Mouse (Mus musculus): Measurements from ENCODE around the gene Gbgt1.

Gbgt1 gene

DNA sequence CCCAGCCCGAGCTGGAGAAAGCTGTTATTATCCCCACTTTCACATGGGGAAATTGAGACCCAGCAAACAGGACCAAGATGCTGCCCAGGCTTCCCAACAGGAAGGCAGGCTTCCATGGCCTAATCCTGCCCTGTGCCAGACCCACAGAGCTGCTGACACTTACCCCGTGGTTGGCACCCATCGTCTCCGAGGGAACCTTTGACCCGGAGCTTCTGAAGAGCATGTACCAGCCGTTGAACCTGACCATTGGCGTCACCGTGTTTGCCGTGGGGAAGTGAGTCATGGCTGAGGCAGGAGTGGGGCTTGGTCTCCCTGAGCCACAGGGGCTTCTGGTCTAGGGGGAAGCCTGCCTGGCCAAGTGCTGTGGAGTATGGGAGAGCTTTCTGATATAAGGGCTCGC, 6.3 kb downstream of the Gbgt1 start:
- no peak for DNase-seq (ENCODE audit: low read depth)

GRCm38 (mm10) chr2:28504676-28505075, 8.0 kb downstream of the Gbgt1 start:
- no peak for DNase-seq (ENCODE audit: low read depth)

DNA sequence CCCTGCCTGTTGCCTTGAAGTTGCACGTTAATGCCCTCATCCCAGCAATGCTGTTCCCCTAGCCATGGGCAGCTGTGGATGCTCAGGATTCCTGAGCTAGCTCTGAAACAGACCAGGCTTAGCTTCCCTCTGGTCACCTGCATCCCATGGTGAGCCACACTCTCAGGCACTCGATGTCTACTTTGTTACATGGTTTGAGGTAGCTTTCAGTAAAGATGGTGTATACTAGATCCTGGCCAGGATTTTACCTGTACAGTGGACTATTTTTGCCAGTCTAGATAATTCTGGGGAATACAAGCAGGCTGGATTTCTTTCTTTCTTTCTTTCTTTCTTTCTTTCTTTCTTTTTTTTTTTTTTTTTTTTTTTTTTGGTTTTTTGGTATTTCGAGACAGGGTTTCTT, 9.1 kb downstream of the Gbgt1 start, which contains the start of gene Gm10134:
Gene Gm10134, plus strand, starts transcription at position 301 of the 400 bp plus-strand sequence.
- no peak for DNase-seq (ENCODE audit: low read depth)

DNA sequence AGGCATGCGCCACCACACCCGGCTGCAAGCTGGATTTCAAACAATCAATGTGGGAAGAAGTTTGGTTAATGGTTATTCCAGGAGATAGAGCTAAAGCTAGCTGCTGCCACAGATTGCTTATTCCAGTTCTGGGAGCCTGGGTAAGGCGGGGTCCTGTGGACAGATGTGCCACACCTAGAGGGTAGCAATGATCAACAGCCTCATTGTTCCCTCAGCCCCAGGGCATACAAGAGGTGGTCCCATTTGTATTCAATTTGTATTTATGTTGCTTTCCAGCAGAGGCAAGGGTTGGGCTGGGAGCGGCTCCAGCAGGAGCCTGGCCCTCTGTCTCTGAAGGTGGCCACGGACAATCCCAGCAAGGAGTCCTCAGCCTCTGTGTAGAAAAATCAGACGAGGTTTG, 9.6 kb downstream of the Gbgt1 start:
- DNase-seq (ENCODE audit: low read depth) = no peak

DNA sequence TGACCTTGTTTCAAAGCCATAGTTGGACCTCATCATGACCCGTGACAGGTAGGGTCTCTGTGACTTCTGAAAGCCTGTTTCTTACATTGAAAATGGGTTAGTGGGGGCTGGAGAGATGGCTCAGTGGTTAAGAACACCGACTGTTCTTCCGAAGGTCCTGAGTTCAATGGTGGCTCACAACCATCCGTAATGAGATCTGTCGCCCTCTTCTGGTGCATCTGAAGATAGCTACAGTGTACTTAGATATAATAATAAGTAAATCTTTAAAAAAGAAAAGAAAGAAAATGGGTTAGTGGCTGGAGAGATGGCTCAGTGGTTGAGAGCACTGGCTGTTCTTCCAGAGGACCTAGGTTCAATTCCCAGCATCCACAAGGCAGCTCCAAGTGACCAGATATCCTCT, 14.9 kb downstream of the Gbgt1 start:
- peak; percentile 60 for DNase-seq (ENCODE audit: low read depth)

DNA sequence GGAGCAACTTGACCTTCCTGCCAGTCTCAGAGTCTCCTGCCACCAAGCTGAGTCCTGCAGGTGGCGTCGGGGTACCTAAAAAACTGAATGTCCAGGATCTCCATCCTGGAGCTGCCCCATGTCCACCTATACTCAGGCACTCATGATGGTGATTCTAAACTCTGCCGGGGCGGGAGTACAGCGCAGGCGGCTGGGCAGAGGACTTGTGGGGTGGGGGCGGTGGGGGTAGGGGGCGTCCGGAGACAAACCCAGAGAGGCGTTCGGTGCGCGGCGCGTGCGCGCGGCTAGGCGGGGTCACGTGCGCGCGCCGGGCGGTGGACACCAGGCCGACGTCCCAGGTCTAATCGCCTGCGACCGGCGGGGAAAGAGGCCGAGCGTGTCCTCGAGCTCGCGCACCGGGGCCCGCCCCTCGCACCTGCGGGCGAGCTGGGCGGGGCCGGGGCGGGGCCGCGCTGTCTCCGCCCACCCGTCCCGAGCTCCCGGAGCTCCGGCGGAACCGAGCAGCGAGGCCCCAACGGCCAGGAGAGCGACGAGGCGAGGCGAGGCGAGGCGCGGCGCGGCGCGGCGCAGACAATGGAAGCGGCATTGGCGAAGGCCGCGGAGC, 16.2 kb downstream of the Gbgt1 start, which contains the start of gene Ralgds:
Gene Ralgds, plus strand, starts transcription at position 328 of the 604 bp plus-strand sequence.
- DNase-seq (ENCODE audit: low read depth) = peak; percentile 83

DNA sequence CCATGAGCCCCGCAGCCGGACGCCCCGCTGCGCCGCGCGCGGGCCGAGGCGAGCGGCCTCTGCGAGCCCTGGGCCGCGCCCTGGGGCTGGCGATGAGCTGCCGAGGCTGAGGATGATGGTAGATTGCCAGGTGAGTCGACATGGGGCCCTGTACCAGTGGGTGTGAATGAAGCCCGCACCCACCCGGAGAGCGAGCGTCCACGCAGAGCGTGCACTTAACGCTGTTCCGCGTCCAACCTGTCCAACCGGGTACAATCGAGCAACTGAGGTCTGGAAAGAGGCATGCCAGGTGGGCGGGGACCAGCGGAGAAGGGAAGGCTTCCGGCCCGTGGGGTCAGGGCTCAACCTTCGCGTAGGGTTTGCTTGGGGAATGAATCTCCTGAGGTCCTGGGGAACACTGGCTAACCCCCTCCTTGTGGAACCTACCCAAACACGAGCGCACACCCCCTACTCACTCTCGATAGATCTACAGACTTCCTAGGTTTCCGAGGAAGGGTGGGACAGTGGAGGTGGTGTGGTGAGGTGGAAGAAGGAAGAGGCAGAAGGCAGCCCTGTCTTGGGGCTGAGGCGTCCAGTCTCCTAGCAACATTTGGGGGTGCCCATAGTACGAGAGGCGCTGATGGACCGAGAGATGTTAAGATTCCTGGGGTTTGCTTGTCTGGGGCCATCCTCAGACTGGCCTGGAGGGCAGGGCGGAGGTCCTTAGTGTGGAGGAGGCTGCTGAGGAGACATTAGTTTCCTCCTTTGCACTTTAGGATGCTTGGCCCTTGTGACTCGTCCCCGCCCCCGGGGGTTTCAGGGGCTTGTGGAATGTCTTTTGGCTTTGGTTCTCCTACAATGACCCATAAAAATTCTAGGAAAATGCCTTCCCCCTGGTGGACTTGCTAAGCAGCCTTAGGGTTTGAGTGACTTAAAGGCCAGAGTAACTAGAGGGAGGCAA, 17.0 kb downstream of the Gbgt1 start:
- DNase-seq (ENCODE audit: low read depth) = peak; percentile 77

GRCm38 (mm10) chr2:28514489-28514888, 17.8 kb downstream of the Gbgt1 start:
- peak; percentile 99 for DNase-seq (ENCODE audit: low read depth)

GRCm38 (mm10) chr2:28517206-28517909, 20.7 kb downstream of the Gbgt1 start:
- peak; percentile 98 for DNase-seq (ENCODE audit: low read depth)

GRCm38 (mm10) chr2:28518231-28518630, 21.5 kb downstream of the Gbgt1 start:
- DNase-seq (ENCODE audit: low read depth) = peak; percentile 95

- no peak for DNase-seq (ENCODE audit: low read depth)
These were observed 23.9 kb downstream of the Gbgt1 start for GRCm38 (mm10) chr2:28520581-28520980.

DNA sequence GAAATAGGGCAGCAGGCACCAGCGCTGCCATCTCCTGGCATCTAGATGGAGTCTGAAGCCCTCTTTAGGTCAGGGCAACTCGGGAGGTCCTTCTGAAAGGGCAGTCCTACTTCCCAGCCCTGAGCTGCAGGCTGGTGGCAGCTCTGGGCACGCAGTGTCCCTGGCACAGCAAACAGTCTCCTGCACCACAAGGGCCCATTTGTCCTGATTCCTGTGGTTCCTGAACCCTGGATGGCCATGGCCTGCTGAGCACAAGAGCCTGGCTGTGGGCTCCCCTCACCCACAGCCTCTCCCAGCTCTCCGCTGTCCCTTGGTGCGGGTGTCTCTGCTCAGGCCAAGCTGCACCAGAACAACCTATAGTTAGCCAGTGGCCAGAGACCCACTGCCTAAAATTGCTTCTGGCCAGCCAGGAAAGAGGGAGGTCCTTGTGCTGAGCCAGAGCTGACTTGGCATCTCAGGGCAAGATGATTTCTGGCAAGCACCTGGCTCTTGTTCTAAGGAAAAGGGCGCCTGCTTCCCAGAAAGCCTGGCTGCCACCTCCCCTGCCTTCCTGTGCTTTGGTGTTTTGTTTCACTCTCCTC, 25.0 kb downstream of the Gbgt1 start:
- no peak for DNase-seq (ENCODE audit: low read depth)

- DNase-seq (ENCODE audit: low read depth) = peak; percentile 36
These were observed 25.5 kb downstream of the Gbgt1 start for GRCm38 (mm10) chr2:28522166-28522565.

DNA sequence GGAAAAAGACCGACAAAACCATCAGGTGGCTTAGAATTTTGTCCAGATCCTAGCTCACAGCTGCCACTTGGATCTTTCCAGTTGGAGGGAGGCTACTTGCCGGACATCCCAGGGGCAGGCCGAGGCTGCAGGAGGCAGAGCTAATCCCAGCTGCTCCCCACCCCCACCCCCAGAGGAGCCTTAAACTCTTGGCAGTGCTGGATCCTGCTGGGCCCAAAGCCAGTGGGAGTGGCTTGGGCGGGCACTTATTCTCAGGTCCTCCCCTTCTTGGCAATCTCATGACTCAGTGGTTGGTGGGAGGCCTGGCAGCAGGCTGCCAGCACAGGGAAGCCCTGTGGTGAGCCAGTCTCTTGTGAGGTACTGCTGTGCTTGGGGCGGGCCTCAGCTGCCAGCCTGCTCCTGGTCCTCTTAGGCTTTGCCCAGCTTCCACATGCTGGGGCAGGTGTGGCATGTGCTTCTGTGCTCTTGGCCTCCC, 27.0 kb downstream of the Gbgt1 start:
- peak; percentile 87 for DNase-seq (ENCODE audit: low read depth)

DNA sequence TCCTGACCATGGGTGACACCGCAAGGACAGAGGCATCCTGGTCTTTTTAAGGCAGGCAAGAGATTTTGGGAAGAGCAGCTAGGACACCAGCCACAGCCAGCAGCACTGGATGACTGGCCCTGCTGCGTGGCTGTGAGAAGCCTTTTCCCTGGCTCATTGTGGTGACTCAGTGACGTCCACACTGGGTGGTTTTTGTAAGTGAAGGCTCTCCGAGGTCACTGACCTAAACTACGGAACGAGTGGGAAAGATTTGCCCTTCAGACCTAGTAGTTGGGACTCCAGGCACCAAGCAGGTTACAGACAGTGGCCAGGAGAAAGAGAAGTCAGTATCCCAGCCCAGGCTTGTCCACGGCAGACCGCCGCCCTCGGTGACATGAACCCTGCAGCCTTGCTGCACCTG, 27.7 kb downstream of the Gbgt1 start:
- peak; percentile 55 for DNase-seq (ENCODE audit: low read depth)

DNA sequence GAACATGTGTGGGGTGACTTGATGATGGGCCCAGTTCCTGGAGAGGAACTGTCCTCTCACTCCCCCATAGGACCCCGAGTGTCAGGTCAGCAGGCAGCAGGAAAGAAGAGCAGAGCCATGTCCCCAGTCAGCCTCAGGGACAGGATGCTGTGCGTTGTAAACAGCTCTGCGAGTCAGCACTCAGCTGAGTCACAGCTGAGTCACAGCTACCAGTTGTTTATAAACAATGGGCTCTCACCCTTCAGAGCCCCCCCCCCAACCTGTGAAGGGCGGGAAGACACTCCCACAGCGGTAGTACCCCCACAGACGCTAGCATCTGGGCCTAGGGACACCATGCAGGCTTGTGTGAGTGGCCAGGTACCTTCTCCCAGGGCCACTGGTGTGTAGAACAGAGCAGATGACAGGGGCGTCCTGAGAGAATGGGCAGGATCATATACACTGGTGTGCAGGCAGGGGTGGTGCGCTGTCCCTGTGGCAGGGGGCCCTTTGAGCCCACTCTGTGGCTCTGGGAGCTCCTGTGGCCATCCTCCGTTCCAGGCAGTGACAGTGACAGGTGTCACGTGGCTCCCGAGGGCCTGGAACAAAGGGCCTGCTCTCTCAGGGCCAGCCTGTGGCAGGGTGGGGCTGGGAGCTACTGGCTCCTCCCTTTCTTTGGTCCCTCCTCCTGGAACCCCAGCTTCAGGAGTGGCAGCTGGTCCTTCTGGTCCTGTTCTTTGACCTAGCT, 28.7 kb downstream of the Gbgt1 start:
- DNase-seq (ENCODE audit: low read depth) = peak; percentile 91

DNA sequence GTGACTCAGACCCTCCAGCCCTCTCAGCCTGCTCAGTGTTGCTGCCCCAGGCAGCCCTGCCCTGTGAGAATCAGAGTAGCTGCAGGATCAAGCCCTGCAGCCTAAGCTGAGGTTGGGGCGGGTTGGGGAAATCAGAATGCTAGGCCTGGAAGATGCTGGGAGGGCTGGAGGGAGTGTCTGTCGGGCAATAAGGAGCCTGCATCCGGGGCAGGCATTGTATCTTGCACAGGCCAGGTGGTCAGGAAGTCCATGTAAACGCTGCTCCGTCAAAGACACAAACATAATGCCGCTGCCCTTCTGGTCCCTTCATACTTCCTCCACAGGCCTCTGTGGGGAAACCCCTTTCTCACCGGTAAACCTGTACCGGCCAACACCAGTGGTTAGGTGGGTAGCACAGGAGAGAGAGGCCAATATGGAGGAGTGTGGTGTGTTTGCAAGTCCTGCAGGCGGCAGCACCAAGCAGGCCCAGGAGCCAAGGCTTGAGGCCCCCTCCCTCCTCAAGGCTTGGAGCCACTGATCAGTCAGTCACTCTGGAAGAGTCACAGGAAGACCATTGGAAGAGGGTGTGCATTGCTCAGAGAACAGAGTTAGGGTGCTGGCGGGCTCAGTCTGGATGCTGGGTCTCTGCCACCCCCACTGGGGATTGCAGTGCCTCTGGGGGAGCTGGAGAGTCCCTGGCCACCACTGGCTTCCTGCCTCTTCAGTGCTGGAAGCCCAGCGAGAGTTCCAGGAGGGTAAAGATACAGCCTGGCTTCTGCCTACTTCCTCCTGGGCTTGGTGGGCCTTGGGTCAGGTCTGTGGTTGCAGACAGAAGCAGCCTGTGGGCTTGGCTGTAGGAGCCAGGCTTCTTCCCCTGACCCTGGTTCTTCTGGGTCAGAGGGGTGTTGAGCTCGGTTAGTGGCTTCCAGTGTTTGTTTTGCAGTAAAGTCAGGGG, 29.5 kb downstream of the Gbgt1 start:
- DNase-seq (ENCODE audit: low read depth) = peak; percentile 90

- no peak for DNase-seq (ENCODE audit: low read depth)
These were observed 31.0 kb downstream of the Gbgt1 start for GRCm38 (mm10) chr2:28527436-28528353.

- no peak for DNase-seq (ENCODE audit: low read depth)
These were observed 31.7 kb downstream of the Gbgt1 start for GRCm38 (mm10) chr2:28528354-28528730.
